Mouse (Mus musculus): Measurements from ENCODE around the gene Natd1. TPM values are rescaled to one million over a fixed set of nuclear protein-coding genes. Genes with fewer than 3 reads are reported as not detected.

Gene Natd1
- total RNA-seq, 1 experiment from 2014 or later, result 1.7 TPM

DNA sequence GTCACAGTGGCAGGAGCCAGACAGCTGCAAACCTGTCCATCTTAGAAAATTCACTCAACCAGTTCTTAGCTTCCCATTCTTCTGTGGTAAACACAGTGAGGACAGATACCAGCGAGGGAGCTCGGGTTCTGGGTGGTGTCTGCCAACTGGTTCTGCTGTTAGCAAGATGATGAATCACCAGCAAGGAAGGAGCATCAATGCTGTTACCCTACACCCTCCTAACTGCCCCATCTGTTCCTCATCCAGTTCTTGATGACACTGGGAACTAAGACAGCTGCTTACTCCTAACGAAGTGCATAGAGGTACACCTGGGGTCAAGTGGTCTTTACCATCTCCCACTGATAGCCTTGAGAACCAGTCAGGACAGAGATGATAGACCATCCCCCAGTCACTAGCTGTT, 58.0 kb downstream of the Natd1 start:
- no peak for ATAC-seq (replicated peaks; ENCODE audit: low read depth, poor library complexity, severe bottlenecking)

Other genes with a start within 250 kb of the Natd1 start
- 7.1 and 10.4 TPM in 2 replicates for gene Llgl1, start 215.0 kb downstream of the Natd1 start, total RNA-seq (2017)
- 83.6 and 129 TPM in 2 replicates for gene Flii, start 187.5 kb downstream of the Natd1 start, total RNA-seq (2017)
- gene Mief2, start 186.4 kb downstream of the Natd1 start, total RNA-seq (2017), result 3.5 TPM in 2 replicates
- 19.3 and 29.9 TPM in 2 replicates for gene Top3a, start 137.4 kb downstream of the Natd1 start, total RNA-seq (2017)
- gene Smcr8, start 137.2 kb downstream of the Natd1 start, total RNA-seq (2017), result 15.3 and 21.3 TPM in 2 replicates
- gene Shmt1, start 103.0 kb downstream of the Natd1 start, total RNA-seq (2017), result 71.9 and 77.1 TPM in 2 replicates
- gene Dhrs7b, start 84.1 kb downstream of the Natd1 start, total RNA-seq (2017), result 10.7 and 14.1 TPM in 2 replicates
- 82.0 and 86.5 TPM in 2 replicates for gene Tmem11, start 35.5 kb downstream of the Natd1 start, total RNA-seq (2017)
- gene Map2k3, start 17.3 kb upstream of the Natd1 start, total RNA-seq (2017), result 18.3 and 21.3 TPM in 2 replicates
- gene Kcnj12, start 107.8 kb upstream of the Natd1 start, total RNA-seq (2017), result not detected in 2 replicates
- gene Tnfrsf13b, start 212.0 kb upstream of the Natd1 start, total RNA-seq (2017), result 64.8 and 72.9 TPM in 2 replicates

Data from common myeloid progenitor, adult 5-6 weeks (primary cell).